Mouse (Mus musculus) olfactory bulb, adult 2 months (tissue): ENCODE results near the gene Xlr4b.
"Not testable (repeated sequence)": the region's sequence is repeated elsewhere in the genome, so short reads cannot be mapped to it uniquely, and the experiment has no call there.

Experiments
- CTCF ChIP-seq: fragments of 200-500 bp; IDR thresholded peaks from 2 replicates; pipeline ENCODE4 v1.5.1; 2012; ENCODE audit warnings: low read depth, mild to moderate bottlenecking, low read length, moderate library complexity; ENCODE audit not compliant: insufficient read depth
- POLR2A ChIP-seq: fragments of 200-500 bp; IDR thresholded peaks from 2 replicates; pipeline ENCODE4 v1.6.1; 2012; ENCODE audit warnings: mild to moderate bottlenecking, low read depth, low read length, moderate library complexity; ENCODE audit not compliant: insufficient read depth

DNA sequence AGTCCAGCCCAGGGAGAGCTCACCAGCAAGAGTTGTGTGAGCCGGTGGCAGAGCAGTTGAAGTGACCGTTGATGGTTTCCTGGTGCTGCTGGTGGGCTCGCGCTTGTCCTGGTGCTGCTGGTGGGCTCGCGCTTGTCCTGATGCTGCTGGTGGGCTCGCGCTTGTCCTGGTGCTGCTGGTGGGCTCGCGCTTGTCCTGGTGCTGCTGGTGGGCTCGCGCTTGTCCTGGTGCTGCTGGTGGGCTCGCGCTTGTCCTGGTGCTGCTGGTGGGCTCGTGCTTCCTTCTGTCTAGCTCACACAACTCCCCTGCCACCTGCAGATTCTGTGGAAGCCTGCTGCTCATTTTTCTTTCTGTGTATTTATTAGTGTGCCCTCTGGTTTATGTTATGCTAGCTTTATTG is 37.2 kb upstream of the Xlr4b start, which contains the start of gene Spin2d:
- TF ChIP-seq POLR2A, CTCF: not testable (repeated sequence)
